Mouse (Mus musculus) layer of hippocampus, adult 11-12 months (tissue): Measurements from ENCODE around the gene Pcnp.

Experiments used
- DNase-seq: peaks from one replicate; pipeline ENCODE4 v3.0.0; 2022; ENCODE audit warnings: low spot score

Gene Pcnp

GRCm38 (mm10) chr16:56036501-56036900, 7.0 kb upstream of the Pcnp start:
- DNase-seq, result no peak

- DNase-seq, result no peak
Observed at GRCm38 (mm10) chr16:56034566-56034965, 5.0 kb upstream of the Pcnp start.

- DNase-seq, result peak; percentile 33
Observed at GRCm38 (mm10) chr16:56028722-56029551, 602 bp downstream of the Pcnp start.

GRCm38 (mm10) chr16:56027854-56028629, 1.5 kb downstream of the Pcnp start:
- DNase-seq, result no peak

- DNase-seq, result no peak
Observed at GRCm38 (mm10) chr16:56019660-56020059, 9.9 kb downstream of the Pcnp start.

GRCm38 (mm10) chr16:56014076-56014475, 15.5 kb downstream of the Pcnp start:
- DNase-seq, result no peak

- no peak for DNase-seq
Observed at GRCm38 (mm10) chr16:56012789-56013743, 16.5 kb downstream of the Pcnp start.

GRCm38 (mm10) chr16:56008862-56009261, 20.7 kb downstream of the Pcnp start:
- DNase-seq, result no peak

GRCm38 (mm10) chr16:56006798-56007197, 22.7 kb downstream of the Pcnp start:
- no peak for DNase-seq

GRCm38 (mm10) chr16:55994235-55994634, 35.3 kb downstream of the Pcnp start:
- DNase-seq, result no peak

- DNase-seq, result no peak
Observed at GRCm38 (mm10) chr16:55990311-55990710, 39.2 kb downstream of the Pcnp start.

GRCm38 (mm10) chr16:55986001-55986400, 43.5 kb downstream of the Pcnp start:
- no peak for DNase-seq

- peak; percentile 47 for DNase-seq
Observed at GRCm38 (mm10) chr16:55974903-55975285, 54.6 kb downstream of the Pcnp start.

- peak; percentile 88 for DNase-seq
Observed at GRCm38 (mm10) chr16:55974256-55974902, 55.2 kb downstream of the Pcnp start.

GRCm38 (mm10) chr16:55973431-55974255, 55.9 kb downstream of the Pcnp start, which contains the start of gene Zbtb11:
Gene Zbtb11 (plus strand): TSS chr16:55973883.
- peak; percentile 99 for DNase-seq

- DNase-seq, result no peak
Observed at GRCm38 (mm10) chr16:55972626-55973201, 56.8 kb downstream of the Pcnp start.

- DNase-seq, result no peak
Observed at GRCm38 (mm10) chr16:55971735-55972615, 57.6 kb downstream of the Pcnp start.

GRCm38 (mm10) chr16:55970416-55970815, 59.1 kb downstream of the Pcnp start:
- no peak for DNase-seq

- DNase-seq, result no peak
Observed at GRCm38 (mm10) chr16:55969147-55969546, 60.4 kb downstream of the Pcnp start.
